Mouse (Mus musculus) gastrocnemius, adult 8-10 months (tissue): ENCODE data around the gene Snx9. TPM values are rescaled to one million over a fixed set of nuclear protein-coding genes. Genes with fewer than 3 reads are reported as not detected.
A peak's percentile ranks its signal among the peaks of the same experiment; 100 is the strongest.

Source experiments
- DNase-seq, 2 experiments: peaks; one replicate each; pipeline ENCODE4 v3.0.0; 2022; ENCODE audit warnings: low spot score in 2 of 2
- total RNA-seq, 4 experiments: library from RNA; stranded (reverse); gene quantifications; 2 replicates each; pipeline ENCODE4 v1.2.4; 2022

Gene Snx9
- total RNA-seq, 4 experiments from 2014 or later: 26.5 to 28.7 (median 27.9) TPM

DNA sequence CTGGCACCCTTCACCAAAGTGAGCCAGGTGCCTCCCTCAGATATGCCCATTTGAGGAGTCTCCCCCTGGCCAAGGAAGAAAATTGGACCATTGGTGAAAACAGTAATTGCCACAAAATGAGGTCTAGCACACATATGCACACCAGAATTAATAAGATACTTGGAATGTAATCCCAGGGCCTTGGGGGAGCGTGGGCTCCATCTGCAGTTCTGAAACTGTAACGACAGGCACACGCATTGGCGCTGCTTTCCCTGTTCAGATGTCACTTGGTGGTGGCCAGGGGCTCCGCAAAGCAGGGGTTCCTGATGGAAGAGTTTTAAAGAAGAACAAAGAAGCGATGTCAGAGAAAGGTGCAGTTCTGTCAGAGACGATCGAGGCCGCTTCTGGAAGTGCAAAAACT is 82.2 kb downstream of the Snx9 start:
- no peak for DNase-seq

- DNase-seq: no peak
These were observed 83.1 kb downstream of the Snx9 start for GRCm38 (mm10) chr17:5924238-5924637.

- DNase-seq: no peak
These were observed 85.6 kb downstream of the Snx9 start for GRCm38 (mm10) chr17:5926710-5927109.

DNA sequence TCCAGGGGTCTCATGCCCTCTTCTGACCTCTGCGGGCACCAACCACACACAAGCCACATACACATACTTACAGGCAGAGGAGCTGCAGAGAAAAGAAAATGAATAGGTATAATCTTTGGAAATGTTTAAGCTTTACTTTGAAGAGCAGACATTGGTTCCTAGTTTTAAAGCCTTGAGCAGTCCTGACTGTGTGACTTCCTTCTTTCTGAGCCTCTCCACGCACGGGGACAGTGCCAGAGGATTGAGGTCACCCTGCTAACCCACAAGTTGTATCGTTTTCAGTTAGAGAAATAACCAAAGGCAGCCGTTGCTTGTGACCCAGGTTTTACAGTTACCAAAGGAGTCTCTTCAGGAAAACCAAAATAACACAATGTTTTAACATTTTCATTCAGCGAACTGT is 87.9 kb downstream of the Snx9 start:
- no peak for DNase-seq

DNA sequence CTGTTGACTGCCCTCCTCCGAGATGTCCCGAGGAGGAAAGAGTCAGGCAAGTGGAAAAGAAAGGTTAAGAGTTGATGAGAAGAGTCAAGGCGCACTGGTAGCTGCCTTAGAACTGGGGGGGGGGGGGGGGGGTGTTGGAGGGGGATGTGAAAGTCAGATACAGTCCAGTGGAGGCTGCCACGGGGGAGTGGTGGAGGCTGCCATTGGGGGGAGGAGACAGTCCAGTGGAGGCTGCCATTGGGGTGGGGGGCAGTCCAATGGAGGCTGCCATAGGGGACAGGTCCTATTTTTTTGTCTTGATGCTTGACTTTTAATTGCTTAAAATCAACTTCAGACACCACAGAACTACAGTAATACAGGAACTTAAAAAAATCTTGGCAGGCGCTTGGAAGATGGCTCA is 91.0 kb downstream of the Snx9 start:
- no peak for DNase-seq

DNA sequence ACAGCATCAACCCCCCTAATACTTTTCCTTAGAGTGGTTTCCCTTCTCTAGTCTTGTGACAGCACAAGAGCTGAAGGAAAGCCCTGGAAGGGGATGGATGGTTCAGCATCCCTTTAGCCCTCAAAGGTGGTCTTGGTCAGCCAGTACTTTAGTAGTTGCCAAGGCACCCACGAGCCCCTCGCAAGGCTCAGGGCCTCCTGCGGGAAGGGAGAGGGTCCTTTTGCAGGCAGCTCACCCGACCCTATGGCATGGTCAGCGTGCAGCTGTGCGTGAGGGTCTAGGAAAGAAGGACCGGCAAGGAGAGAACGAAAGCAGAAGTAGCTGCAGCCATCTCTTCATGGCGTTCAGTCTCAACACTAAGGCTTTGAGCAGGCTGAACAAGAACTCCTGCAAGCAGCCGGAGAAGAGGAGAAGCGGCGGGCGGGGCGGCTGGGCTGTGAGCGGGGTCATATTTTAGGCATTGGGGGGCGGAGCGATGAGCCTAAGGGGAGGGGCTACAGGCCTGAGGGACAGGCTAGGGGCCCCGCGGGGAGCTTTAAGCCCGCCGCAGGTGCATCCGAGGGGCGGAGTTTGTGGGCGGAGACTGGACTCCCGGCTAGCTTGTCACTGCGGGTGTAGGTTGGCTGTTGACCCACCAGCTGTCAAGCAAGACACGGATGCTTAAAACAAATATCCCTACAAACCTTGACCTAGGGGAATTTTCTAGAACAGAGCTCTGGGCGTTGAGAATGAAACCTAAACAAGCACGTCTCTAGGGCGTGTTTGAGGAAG is 93.6 kb downstream of the Snx9 start:
- peak; percentile 67 to 78 for DNase-seq

GRCm38 (mm10) chr17:5935680-5936079 is 94.6 kb downstream of the Snx9 start:
- no peak for DNase-seq

DNA sequence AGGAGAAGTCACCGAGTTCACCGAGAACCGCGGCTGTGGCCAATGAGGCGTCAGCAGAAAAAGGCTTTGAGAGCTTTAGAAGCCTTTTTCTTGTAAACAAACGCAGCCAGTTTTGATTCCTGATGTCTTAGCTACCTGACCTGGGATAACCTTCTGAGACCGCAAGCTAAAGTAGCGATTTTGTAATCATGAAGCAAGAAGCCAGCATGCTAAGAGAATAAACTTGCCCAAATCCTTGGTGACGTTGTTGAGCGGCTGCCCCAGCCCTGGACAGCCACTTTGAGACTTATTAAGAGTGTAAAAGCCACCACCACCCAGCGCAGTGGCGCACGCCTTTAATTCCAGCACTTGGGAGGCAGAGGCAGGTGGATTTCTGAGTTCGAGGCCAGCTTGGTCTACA is 95.1 kb downstream of the Snx9 start:
- no peak for DNase-seq

DNA sequence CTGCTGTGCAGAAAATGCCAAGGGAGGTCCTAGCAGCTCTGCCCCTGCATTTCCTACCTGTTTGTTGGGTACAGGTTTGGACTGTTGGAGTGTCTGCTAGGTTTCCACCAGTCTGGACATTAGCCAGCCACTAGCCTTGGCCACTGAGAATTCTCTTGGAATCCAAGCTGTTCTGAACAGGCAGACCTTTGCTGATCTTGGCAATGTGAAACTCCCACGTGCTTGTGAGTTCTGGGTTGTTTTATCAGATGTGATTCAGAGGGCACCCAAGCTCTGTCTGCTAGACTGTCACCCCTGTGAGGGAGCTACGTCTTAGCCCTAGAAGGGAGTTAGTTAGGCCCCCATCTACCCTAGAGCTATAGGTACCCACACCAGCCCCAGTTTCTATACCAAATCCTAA is 96.3 kb downstream of the Snx9 start:
- no peak for DNase-seq

DNA sequence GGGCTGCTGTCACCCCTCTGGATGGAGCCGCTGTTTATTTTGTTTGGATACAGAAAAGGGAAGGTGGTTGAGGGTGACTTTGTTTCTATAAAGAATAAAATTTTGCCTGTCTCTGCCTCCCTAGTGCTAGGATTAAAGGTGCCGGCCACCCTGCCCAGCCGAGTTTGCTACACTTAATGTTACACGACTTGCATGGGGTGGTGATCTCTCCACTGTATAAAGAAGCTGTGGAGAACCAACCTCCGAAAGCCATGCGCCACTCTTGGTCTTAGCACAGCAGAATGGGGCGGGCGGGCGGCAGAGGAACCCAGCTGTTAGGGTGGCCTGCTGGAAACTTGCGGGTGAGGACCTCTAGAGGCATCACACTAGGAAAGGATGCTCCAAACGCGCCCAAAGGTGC is 98.7 kb downstream of the Snx9 start:
- no peak for DNase-seq

DNA sequence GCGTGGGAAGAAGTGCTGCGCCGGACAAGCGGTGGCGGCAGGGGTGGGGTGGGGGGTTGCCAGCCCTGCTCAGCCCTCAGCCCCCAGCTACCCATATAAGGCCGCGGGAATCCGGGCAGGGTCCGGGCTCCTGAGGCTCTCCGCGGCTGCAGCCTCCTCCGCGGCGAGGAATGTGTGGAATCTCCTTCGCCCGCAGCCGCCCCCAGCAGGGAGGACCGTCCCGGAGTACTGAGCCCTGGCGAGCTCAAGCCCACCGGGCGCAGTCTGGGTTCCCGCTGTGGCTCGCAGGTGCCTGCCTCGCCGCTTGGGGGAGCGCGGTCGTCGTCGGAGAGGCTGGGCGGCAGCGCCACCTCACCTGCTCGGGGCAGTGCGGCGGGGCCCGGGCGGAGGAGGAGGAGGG is 99.7 kb downstream of the Snx9 start:
- DNase-seq: peak; percentile 73 to 74

GRCm38 (mm10) chr17:5941230-5942043 is 100.3 kb downstream of the Snx9 start, which contains the start of gene Synj2:
Gene Synj2, plus strand, starts transcription at chr17:5941280.
- peak; percentile 37 to 49 for DNase-seq

DNA sequence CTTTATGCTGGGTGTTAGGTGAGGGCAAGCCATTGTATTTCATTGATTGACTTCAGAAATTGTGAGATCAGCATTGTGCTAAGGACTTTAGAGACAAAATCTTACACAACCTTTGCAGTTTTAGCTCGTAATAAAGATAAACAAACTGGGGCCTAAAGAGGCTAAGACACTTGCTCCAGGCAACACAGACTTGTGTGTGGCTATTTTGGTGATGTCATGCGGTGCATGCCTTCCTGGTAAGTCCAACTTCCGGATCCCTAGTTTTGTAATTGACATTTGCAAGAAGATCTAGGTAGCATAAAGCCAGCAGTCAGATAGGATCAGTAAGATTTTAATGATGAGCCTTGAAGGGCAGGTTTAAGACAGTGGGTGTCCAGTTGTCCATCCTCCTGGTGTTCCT is 101.0 kb downstream of the Snx9 start:
- no peak for DNase-seq

GRCm38 (mm10) chr17:5943053-5943452 is 101.9 kb downstream of the Snx9 start:
- no peak for DNase-seq

DNA sequence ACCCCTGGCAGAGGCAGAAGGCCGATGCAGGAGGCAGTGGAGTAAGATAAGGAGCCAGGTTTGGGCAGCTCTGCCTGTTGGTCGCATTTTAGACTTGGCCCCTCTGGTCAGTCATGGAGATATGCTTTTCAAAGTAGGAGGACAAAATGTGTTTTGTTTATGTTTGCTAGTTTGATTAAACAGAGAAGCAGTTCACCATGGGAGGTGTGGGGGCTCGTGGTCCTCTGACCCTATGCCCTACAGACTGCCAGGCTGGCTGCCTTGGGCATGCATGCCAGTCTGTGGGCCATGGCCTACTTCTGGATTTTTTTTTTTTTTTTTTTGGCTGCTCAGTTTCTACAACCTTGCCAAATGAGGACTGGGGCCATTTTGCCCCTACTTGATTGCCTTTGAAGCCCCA is 105.9 kb downstream of the Snx9 start:
- no peak for DNase-seq

GRCm38 (mm10) chr17:5952455-5952854 is 111.3 kb downstream of the Snx9 start:
- no peak for DNase-seq

DNA sequence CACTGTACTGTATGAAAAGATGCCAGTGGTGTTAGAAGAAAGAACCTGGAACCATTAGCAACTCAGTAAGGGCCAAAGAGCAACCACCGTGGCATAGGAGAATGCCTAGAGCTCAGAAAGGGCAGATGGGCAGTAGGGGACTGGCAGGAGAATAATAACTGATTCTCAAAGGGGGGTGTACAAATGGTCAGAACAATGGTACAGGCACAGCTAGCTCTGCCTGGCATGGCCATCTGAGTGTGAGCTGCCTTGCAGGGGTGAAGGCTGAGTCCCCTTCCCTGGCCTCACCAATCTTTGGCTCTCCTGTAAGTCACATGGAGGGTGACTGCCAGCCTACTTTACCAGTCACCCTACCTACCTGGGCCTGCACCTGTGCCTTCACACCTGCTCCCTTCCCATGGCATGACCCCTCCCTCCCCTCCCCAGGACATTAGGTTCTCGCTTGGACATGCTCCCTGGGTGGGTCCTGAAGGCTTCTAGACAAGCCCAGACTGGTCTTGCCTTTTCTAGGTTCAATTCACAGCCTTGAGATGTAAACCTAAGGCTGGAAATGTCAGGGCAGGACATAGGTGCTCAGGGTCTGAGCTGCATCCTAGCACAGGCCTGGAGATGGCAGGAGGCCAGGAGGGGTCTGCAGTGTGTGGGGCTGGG is 115.3 kb downstream of the Snx9 start:
- no peak for DNase-seq

DNA sequence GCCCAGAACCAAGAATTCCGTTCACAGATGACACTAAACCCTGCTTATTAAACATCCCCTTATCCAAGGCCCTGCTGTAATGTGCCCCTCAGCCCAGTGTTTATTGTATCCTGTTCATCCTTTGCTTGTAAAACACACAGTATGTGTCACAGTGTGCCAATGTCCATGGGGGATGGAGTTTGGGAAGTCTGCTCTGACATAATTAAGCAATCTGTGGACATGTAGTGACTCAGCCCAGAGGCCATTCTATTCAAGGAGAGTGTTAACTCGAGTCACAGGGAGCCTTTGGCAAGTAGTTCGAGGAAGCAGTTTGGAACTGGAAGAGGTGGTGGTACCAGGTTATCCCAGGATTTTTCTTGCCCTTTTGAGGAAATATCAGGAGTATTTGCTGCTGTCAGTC is 116.0 kb downstream of the Snx9 start:
- DNase-seq: no peak

GRCm38 (mm10) chr17:5958229-5958628 is 117.1 kb downstream of the Snx9 start:
- no peak for DNase-seq

- no peak for DNase-seq
These were observed 117.5 kb downstream of the Snx9 start for GRCm38 (mm10) chr17:5958636-5959035.

GRCm38 (mm10) chr17:5959096-5959495 is 118.0 kb downstream of the Snx9 start:
- no peak for DNase-seq

DNA sequence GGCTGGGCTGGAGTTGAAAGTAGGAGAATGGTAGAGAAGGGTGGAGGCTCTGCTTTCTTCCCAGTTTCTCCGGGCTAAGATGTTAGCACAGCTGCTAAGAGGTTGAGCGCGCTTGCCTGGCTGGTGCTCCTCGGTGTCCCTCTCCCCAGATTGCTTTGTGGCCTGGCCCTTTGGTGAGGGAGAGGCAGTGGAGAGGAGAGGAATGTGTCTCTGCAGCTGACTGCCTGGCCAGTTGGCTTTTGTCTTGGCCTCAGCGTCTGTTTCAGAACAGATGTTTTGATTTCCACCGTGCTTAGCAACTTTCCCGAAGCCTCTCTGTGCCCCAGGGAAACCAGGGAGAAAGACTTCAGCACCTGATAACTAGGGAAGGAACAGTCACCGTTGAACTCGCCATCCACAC is 118.7 kb downstream of the Snx9 start:
- no peak for DNase-seq
